Mouse (Mus musculus): ENCODE results near the gene Tppp3.

DNA sequence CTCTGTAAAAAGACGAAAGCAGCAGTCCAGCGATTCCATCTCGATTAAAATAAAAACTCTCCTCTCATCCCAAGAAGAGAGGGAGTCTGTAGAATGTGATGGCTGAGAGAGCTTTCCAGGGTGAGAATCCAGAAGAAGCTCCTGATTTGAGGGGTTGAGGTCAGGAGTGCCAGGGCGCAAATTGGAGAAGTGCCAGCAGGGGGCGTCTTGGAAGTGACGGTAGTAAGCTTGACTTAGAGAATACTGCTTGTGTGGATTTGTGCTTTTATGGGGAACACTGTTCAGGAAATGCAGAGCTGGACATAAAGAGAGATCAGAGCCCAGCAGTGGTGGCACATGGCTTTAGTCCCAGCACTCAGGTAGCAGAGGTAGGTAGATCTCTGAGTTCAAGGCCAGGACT, 29.9 kb downstream of the Tppp3 start:
- peak; percentile 56 for TF ChIP-seq CTCF (IDR thresholded peaks at IDR 0.05)
- TF ChIP-seq POLR2A (IDR thresholded peaks at IDR 0.05; ENCODE audit: insufficient read depth, low read depth, low read length) = no peak
- TF ChIP-seq EP300 (IDR thresholded peaks at IDR 0.05; ENCODE audit: insufficient read depth, low read depth, low read length) = no peak
